Mouse (Mus musculus) bone marrow, adult 2 months (tissue): ENCODE data around the gene Tmx1. TPM values are rescaled to one million over a fixed set of nuclear protein-coding genes. Genes with fewer than 3 reads are reported as not detected.

ENCODE experiments used
- H3K27ac ChIP-seq: fragments of 200-500 bp; 2 replicates; pipeline ENCODE4 v1.5.1; 2012; ENCODE audit warnings: low read depth, mild to moderate bottlenecking, control low read depth, inconsistent platforms, low read length; ENCODE audit not compliant: control insufficient read depth, poor library complexity, insufficient read depth
- H3K4me1 ChIP-seq: fragments of 200-500 bp; 2 replicates; pipeline ENCODE4 v1.6.1; 2011; ENCODE audit warnings: low read length; ENCODE audit not compliant: control insufficient read depth, insufficient read depth
- H3K4me3 ChIP-seq: fragments of 200-500 bp; replicated peaks from 2 replicates; pipeline ENCODE3; 2011; ENCODE audit warnings: mild to moderate bottlenecking, low read depth, low read length, control low read depth; ENCODE audit not compliant: control insufficient read depth
- CTCF ChIP-seq: fragments of 200-500 bp; IDR thresholded peaks from 2 replicates; pipeline ENCODE4 v1.5.1; 2011; ENCODE audit warnings: low read length, control low read depth; ENCODE audit not compliant: control insufficient read depth, insufficient read depth
- POLR2A ChIP-seq: fragments of 200-500 bp; IDR thresholded peaks from 2 replicates; pipeline ENCODE4 v1.6.1; 2011; ENCODE audit warnings: low read depth, mild to moderate bottlenecking, control low read depth, low read length, borderline replicate concordance; ENCODE audit not compliant: control insufficient read depth
- WGBS: fragments of 180-500 bp; shearing (Covaris S2); methylation state at CpG from one replicate; pipeline ENCODE4 v1.1.7; 2018; 5-methylcytosine and 5-hydroxymethylcytosine counted together
- polyA plus RNA-seq: library from polyadenylated mRNA; stranded (reverse); fragments of >200 nt; gene quantifications from 2 replicates; pipeline ENCODE4 v1.2.4, GENCODE M21; 2011; ENCODE audit warnings: low replicate concordance; ENCODE audit not compliant: missing spikeins, insufficient read depth, insufficient read length

The Tmx1 gene
- polyA plus RNA-seq, 1 experiment = 58.4 TPM

GRCm38 (mm10) chr12:70429637-70430036 is 23.3 kb upstream of the Tmx1 start:
- Histone ChIP-seq H3K4me1 (no peaks in the 10 kb centered on the region; the same call in 1 of the 2 replicates), H3K27ac (no peak overlapping the region), H3K4me3 (no peak overlapping the region)
- no peak for TF ChIP-seq CTCF
- TF ChIP-seq POLR2A = no peak
- whole genome bisulfite sequencing = 62% methylated on average over 4 of the region's 4 CpGs

- TF ChIP-seq CTCF (no peak), POLR2A (no peak)
- WGBS = 39% methylated on average over 8 of the region's 8 CpGs
- Histone ChIP-seq H3K27ac (no peak overlapping the region), H3K4me3 (no peak overlapping the region), H3K4me1 (no peaks in the 10 kb centered on the region; the same call in 1 of the 2 replicates)
These were observed 22.5 kb upstream of the Tmx1 start for GRCm38 (mm10) chr12:70430307-70430950.

- H3K4me1 ChIP-seq = no peaks in the 10 kb centered on the region
- 57% methylated on average over 5 of the region's 5 CpGs for WGBS
- TF ChIP-seq POLR2A = no peak
- H3K4me3 ChIP-seq = no peak overlapping the region
- H3K27ac ChIP-seq = no peak overlapping the region
These were observed 21.5 kb upstream of the Tmx1 start for GRCm38 (mm10) chr12:70431428-70431827.

- H3K4me1 ChIP-seq = no peaks in the 10 kb centered on the region; the same call in 1 of the 2 replicates
- TF ChIP-seq CTCF (no peak), POLR2A (no peak)
- no peak overlapping the region for H3K27ac ChIP-seq
- H3K4me3 ChIP-seq = no peak overlapping the region
These were observed 2.9 kb upstream of the Tmx1 start for GRCm38 (mm10) chr12:70449961-70450360.

- Histone ChIP-seq H3K4me1 (no peaks in the 10 kb centered on the region; the same call in 1 of the 2 replicates), H3K27ac (peak overlapping the region; percentile 72), H3K4me3 (peak overlapping the region; percentile 34)
- 76% methylated on average over 3 of the region's 3 CpGs for WGBS
- TF ChIP-seq CTCF = no peak
- TF ChIP-seq POLR2A = no peak
These were observed 1.4 kb upstream of the Tmx1 start for GRCm38 (mm10) chr12:70451533-70451932.

GRCm38 (mm10) chr12:70452143-70452542 is 752 bp upstream of the Tmx1 start:
- 26% methylated on average over 2 of the region's 2 CpGs for WGBS
- TF ChIP-seq POLR2A (no peak), CTCF (no peak)
- Histone ChIP-seq H3K4me1 (no peaks in the 10 kb centered on the region; the same call in 1 of the 2 replicates), H3K27ac (no peak overlapping the region), H3K4me3 (no peak overlapping the region)

- TF ChIP-seq POLR2A = no peak
- TF ChIP-seq CTCF = no peak
- Histone ChIP-seq H3K4me1 (no peaks in the 10 kb centered on the region; the same call in 1 of the 2 replicates), H3K4me3 (peak overlapping the region; percentile 26), H3K27ac (no peak overlapping the region)
- 92% methylated on average over 8 of the region's 8 CpGs for WGBS
These were observed 2.3 kb downstream of the Tmx1 start for GRCm38 (mm10) chr12:70455226-70455625.

- 85% methylated on average over 1 of the region's 1 CpGs for WGBS
- no peak overlapping the region for H3K27ac ChIP-seq
- H3K4me1 ChIP-seq = no peaks in the 10 kb centered on the region; the same call in 1 of the 2 replicates
- no peak overlapping the region for H3K4me3 ChIP-seq
- TF ChIP-seq POLR2A (no peak), CTCF (no peak)
These were observed 6.7 kb downstream of the Tmx1 start for GRCm38 (mm10) chr12:70459546-70459945.

GRCm38 (mm10) chr12:70464016-70464415 is 11.1 kb downstream of the Tmx1 start:
- H3K27ac ChIP-seq = no peak overlapping the region
- TF ChIP-seq CTCF (no peak), POLR2A (no peak)
- H3K4me3 ChIP-seq = no peak overlapping the region
- H3K4me1 ChIP-seq = no peaks in the 10 kb centered on the region
- 90% methylated on average over 4 of the region's 4 CpGs for WGBS
